Mouse (Mus musculus) cerebellum, adult (tissue): ENCODE measurements around the gene Csf3r.
"Not testable (repeated sequence)": the region's sequence is repeated elsewhere in the genome, so short reads cannot be mapped to it uniquely, and the experiment has no call there.

ENCODE experiments used
- ATAC-seq: cut with Nextera tagmentation; 2 replicates; pipeline ENCODE4 v1.9.2; 2017; ENCODE audit warnings: mild to moderate bottlenecking, moderate library complexity, mixed read lengths; ENCODE audit not compliant: insufficient number of reproducible peaks, low FRiP score, low TSS enrichment

Gene Csf3r

DNA sequence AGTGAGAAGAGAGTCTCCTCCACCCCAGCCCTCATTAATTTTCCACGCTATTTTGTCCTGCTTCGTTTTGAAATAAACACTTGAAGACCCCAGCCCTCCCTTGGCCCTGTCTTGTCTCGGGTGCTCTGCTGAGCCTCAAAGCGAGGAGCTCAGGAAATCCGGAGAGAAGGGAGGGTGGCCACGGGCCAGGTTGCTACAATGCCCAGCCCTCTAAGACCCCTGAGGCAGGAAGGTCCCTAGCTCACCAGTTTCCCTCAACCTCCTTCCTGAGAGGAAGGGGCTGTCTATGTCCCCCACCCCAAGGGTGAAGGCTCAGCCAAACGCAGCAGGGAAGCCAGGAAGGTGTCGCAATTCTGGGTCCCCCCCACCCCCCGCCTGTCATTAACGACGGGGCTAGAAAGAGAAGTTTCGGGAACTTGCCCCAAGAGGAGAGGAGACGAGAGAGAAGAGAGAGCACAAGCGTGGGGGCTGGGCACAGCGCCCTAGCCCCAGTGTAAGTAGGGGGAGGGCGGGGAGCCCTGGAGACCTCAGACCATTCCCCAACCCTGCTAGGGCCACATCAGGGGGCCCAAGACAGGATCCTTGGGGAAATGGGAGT is at the start of gene Csf3r:
Gene Csf3r (plus strand): TSS at position 248 of the 598 bp plus-strand sequence.
- no peak for ATAC-seq

DNA sequence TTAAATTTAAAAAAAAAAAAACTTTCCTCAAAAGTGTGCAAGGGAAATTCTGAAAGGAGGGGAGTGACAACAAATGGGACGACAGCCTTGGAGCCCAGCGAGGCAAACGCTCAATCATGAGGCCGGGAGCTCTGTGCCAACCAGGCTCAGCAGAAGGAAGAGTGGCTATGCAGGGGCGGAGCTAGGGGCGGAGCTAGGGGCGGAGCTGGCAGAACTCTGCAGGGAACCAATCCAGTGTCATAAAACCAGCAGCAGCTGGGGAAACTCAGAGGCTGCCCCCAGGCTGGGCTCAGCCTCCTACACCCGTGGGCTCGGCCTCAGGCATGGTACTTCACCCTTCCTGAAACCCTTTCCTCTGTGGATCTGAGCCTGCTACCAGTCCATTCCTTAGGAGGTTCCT is 46.6 kb upstream of the Csf3r start:
- no peak for ATAC-seq

DNA sequence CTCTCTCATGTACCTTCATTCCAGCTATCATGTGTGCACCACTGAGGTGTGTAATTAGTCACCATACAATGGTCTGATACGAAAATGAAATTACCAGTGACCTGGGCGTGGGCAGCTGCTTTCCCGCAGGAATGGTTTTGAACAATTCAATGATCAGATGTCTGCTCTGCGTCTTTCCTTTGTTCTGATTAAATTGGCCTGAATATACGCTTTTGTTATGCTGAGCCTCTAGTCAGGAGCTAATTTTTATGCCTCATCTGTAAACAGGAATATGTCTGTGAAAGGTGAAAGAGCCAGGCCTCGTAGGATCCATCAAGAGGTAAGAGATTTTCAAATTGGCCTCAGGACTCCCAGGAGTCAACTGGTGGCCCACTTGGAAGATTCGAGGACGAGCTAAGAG is 41.1 kb upstream of the Csf3r start:
- ATAC-seq: no peak

DNA sequence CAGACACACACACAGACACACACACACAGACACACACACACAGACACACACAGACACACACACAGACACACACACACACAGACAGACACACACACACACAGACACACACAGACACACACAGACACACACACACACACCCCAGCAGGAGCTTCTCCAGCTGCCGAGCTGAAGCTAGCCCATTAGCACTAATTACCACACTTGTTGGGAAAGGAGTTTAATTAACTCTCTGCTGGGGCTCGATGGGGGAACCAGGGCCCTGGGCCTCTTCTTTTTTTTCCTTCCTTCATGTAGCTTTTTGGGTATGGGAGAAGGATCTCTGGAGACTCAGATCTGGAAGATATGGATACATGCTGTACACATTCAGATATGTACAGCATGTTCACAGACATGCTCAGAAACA is 38.6 kb upstream of the Csf3r start:
- not testable (repeated sequence) for ATAC-seq

DNA sequence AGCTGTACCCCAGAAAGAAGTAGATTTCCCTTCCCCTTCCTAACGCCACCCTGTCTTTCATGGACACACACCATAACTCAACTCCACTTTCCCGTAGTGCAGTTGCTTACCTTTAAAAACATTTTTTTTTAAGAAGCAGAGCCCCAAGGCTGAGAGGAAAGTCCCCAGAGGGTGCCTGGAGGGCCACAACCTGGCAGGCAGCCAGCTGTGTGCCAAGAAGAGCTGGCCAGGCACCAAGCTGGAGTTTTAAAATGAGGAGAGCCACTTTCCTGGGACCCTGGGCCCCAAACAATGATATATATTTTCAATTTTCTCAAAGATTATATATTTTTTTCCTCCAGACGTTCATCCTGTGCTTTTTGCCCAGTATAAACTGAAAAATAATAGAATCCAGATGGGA is 37.3 kb upstream of the Csf3r start:
- ATAC-seq: no peak

DNA sequence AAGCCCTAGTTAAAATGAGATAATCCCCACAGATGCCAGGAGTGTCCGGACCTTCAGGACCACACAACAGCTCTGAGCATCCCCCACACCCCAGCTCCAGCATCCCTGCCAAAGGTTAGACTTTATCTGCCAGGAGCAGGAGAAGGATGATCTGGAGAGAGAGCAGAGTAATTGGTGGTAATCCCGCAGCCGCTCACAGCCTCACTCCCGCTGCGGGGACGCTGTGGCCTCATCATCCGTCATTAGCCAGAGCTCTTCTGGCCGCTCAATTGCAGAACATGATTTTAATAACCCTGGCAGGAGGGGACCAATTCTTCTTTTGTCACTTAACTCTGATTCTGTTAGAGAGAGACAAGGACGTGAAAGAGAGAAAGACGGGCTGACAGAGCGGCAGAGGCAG is 35.3 kb upstream of the Csf3r start:
- ATAC-seq: no peak

DNA sequence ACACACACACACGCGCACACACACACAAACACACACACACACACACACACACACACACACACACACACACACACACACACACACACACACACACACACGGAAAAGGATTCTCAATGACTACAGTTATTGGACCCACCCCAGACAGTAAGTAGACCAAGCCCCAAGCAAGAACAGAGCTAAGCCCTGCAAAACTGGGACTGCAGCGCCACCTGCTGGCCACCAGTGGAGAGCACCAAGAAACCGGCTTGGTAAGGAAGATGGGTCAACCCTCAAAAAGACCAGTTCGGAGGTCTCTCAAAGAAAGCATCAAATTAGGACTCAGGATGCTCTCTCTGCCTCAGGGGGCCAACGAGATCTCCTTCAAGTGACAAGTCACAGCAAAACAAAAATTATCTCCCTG is 34.2 kb upstream of the Csf3r start:
- ATAC-seq: no peak

DNA sequence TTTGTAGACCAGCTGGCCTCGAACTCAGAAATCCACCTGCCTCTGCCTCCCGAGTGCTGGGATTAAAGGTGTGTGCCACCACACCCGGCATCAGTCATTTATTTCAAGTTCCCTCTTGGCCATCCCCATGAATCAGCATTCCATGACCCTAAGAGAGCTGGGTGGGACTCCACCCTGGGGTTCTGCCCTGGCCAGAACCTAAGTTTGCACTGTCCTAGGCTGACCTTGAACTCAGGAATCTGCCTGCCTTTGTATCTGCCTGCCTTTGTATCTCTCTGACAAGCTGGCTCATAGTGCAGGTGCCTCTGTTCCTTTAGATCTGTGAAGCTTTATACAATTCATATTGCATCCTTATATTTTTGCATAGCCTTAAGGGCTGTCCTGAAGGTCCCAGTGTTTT is 32.1 kb upstream of the Csf3r start:
- no peak for ATAC-seq

DNA sequence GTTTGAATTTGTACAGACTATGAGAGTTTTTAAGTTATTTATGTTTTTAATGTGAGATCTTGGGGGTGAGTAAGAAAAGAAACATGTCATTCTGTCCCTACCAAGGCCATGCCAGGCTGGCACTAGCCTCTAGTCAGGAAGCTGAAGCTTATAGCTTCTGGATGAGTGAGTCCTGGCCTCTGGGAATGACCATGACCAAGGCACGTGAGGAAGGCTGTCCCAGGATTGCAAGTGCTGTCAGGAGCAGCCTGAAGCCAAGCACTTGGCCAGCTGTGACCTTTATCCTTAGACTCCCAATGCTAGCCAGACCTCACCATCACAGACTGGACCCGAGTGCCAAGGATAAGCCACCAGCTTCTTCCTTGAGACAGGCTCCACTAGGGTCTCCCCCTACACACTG is 31.4 kb upstream of the Csf3r start:
- ATAC-seq: no peak

DNA sequence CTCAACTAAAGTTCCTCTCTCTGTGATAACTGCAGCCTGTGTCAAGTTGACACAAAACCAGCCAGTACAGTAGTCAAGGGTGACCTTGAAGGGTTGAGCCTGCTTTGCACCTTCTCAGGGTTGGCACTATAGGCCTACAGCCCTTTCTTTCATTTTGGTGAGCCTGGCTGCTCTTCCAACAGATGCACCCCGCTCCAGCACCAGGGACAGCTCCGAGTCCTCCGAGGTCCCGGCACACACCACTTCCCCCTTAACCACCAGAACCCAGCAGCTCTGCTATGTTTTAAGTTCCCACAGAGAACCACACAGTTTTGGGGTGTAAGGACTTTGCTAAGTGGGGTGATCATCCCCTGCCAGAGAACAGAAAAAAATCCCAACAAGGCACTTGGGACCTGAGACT is 27.8 kb upstream of the Csf3r start:
- no peak for ATAC-seq

DNA sequence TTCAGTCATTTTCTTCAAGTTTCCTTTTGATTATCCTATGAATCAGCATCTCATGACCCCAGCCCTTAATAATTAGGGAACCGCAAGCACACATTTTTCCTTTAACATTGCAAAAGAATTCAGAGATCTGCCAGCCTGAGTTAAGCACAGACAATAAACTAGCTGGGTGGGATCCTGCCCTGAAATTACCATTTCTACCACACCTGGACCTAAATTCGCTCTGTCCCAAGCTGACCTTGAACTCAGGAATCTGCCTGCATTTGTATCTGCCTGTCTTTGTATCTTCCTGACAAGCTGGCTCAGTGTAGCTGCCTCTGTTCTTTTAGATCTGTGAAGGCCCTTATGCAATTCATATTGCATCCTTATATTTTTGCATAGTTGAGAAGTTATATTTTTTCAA is 26.5 kb upstream of the Csf3r start:
- ATAC-seq: no peak

DNA sequence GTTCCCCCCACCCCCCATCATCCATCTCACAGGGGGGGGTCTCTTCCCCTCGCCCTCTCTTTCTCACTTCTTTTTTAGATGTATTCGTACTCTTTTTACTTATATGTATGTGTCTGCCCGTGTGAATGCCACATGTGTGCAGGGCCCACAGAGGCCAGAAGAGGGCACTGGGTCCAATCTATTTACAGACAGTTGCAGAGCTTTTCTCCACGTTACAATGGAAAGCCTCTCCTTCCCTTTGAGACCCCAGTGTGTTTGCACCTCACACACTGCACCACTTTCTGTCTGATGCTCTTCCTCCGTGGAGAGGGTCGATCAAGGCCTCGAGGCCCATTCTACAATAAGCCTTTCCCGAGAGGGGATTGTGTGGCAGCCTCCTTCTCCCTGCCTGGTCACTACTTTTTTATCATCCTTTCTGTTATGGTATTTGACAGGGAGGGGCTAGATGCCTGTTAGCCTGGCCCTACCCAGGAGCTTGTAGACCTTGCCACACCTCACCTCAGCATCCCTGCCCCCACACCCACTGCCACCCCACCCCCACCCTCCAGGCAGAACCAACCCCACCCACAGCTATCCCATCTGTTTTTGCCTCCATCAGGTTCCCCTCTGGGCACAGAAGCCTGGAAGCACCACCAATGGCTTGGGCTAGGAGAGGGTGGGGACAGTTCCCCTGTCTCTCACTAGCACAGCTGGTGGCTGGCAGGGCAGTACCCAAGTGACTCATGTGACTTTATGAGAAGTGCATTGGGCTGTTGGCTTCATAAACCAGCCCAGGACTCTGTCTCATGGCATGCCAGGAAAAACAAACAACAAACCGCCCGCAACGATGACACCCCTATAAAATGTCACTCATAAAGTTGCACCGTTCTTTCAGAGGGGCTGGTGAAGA is 22.8 kb upstream of the Csf3r start:
- ATAC-seq: no peak

DNA sequence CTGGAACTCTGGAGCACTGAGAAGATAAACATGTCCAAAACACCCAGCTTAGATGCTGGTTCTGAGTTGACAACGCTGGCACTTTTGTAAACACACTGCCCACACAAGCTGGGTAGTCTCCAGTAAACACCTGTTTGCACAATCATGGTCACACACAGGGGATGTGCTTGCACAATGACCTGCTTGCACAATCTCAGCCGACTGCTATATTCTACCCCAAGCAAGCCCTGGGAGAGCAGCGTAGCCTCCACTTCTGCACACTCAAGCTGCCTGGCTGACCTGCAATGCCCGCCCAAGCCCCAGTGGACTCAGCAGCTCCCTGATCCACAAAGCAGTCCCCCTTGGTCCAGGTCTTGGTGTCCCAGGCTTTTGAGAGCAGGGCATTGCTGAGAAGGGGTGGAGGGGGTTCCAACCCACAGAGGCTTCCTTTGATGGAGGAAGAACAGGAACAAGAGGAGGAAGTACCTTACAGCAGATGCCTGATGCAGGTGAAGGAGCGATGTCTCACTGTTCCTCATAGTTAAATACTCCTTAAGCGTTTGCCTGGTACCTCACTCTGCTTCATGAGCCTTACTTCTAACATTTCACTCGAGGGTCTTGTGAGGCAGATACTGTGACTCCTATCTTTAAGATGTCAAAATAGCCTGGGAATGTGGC is 6.5 kb upstream of the Csf3r start:
- no peak for ATAC-seq

DNA sequence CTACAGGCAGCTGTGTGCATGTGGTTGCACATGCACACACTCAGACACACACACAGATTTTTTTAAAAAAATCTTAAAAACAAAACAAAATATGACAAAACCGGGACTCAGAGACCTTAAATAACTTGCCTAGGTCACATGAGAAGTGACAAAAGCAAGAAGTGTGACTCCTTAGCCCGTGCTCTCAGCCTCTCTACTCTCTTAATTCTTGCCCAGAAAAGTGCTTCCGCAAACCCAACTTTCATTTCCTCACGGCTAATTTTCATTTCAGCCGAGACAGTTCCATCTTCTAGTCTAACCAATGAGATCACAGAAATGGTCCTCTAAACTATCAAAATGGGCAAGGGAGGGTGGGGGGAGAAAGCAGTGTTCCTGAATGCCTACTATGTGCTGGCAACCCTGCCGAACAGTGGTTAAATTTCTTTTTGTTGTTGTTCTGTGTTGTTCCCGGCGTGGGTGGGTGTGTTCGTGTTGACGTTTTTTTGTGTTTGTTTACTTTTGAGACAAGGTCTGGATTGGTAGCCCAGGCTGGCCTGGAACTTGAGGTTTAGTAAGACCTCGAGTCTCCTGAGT is 5.3 kb upstream of the Csf3r start:
- ATAC-seq: no peak

DNA sequence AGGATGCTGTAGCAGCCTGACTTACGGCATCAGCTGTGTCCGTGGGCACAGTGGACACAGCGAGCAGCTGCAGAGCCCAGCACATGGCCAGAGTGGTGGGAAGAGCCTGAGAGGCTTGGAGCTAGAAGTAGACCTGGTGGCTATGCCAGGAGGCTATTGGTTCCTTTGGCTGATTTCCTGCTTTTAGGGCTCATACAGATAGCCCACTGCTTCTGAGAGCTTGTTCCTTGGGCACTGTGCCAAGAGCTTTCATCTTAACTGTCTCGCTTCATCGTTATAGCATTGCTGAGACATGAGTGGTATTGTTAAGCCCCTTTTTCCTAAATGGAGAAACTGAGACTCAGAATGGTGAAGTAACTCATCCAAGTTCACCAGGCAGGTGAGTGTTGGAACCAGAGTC is 1.5 kb downstream of the Csf3r start:
- ATAC-seq: no peak

DNA sequence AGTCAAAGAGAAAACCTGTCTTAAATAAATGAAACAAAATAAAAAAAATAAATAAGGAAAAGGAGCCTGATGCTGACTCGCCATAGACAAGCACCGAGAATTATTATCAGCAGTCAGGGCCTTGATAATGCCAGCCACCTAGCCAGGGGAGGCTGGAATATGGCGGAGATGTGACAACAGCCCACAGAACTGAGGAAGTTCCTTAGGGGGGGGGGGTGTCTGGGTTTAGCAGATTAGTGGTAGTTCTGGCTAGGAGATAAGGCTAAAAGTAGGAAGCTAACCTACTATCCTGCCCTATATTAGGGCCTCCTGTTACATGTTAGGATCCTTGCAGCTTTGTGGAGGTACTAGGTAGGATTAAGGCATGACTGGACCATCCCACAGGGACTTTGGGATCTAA is 3.6 kb downstream of the Csf3r start:
- no peak for ATAC-seq

DNA sequence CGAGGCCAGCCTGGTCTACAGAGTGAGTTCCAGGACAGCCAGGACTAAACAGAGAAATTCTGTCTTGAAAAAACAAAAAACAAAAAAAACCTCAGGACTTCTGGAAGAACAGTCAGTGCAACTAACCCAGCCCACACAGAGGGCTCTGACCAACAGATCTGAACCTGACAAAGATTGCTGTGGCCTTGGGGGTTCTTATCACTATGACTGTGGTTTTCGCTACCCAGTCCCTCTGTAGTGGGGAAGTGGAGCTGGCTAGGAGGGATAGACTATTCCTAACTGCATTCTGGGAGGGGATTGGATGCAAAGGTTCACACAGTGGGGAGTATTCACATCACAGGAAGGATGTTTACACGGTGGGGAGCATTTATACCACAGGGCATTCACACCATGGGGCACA is 4.7 kb downstream of the Csf3r start:
- ATAC-seq: no peak

DNA sequence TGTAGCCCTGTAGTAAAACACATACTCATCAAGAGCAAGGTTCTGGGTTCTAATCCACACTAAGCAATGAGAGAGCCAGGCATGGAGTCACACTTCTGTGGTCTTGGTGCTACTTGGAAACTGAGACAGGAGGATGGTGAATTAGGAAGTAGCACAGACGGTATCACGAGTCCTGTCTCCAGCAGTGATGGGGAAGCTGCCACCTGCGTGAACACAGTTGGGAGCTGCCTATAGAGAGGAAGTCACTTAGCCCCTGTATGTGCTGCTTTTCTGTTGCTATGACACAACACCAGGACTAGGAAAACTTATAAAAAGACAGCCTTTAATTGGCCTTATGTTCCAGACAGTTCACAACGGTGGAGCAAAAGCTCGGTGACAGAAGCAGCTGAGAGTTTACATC is 6.4 kb downstream of the Csf3r start:
- ATAC-seq: no peak

DNA sequence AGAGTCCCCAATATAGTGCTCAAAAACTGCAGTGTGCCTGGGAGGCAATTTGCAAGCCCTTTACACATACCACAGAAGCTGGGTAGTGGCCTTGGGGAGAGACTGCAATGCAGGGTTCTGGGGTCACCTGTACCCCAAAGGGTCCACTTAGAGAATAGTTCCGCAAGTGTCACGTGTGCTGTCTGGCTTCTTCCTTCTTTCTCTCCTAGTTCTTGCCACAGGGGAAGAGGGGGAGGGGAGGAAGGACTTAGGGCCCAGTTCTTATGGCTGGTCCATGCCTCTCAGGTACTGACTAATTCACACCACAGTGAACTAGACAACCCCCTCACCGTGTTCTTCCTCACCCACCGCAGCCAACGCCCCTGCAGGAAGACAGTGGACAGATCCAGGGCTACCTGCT is 11.1 kb downstream of the Csf3r start:
- ATAC-seq: no peak

DNA sequence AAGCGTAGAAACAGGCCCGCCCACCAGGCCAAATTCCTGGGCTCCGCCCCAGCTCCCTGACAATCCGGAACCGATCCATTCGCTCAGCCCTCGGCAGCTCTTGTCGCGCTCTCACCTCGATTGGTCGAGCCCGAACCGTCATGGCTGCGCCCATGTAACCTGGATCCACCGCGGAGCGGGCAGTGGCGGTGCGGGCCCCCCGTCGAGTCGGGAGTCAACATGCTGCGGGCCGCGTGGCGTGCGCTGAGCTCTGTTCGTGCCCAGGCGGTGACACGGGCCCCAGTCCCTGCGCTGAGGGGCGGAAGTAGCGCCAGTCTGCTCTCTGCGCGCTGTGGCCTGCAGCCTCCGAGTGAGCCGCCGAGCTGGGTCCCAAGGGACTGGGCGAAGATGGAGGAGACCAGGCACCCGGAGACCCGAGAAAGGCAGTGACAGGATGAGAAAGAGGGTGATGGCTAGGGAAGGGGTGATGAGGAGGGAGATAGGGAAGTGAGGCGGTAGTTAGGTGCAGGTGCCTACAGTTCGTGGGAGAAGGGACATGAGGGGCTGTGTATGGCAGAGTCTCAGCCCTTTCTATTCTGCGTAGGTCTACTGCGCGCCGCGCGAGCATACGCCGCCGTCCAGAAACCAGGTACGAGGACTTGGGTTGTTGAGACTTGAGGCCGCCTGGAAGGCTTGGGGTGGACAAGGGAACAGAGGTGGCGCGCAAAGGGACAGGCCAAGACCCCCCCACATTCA is 22.7 kb downstream of the Csf3r start, which contains the start of gene Mrps15:
Gene Mrps15 (plus strand): TSS at position 75 of the 735 bp plus-strand sequence.
- peak; percentile 96 for ATAC-seq
